Mouse (Mus musculus) myocyte (in vitro differentiated cells): ENCODE data around the gene Aftph. TPM values are rescaled to one million over a fixed set of nuclear protein-coding genes. Genes with fewer than 3 reads are reported as not detected.

Experiments used
- H3K27me3 ChIP-seq: one replicate; pipeline ENCODE4 v1.6.1; 2011; ENCODE audit not compliant: control insufficient read depth, insufficient read depth, insufficient read length
- H3K36me3 ChIP-seq: one replicate; pipeline ENCODE4 v1.6.1; 2011; ENCODE audit not compliant: control insufficient read depth, insufficient read depth
- H3K4me2 ChIP-seq: one replicate; pipeline ENCODE4 v1.6.1; 2011; ENCODE audit warnings: low read depth, control low read depth
- H3K4me3 ChIP-seq: one replicate; pipeline ENCODE4 v1.5.1; 2011; ENCODE audit warnings: mild to moderate bottlenecking, control low read depth, moderate library complexity
- H3K79me2 ChIP-seq: one replicate; pipeline ENCODE4 v1.6.1; 2011; ENCODE audit not compliant: control insufficient read depth, insufficient read depth
- H3ac ChIP-seq: one replicate; pipeline ENCODE4 v1.6.1; 2011; ENCODE audit not compliant: control insufficient read depth, insufficient read length
- CEBPB ChIP-seq: IDR thresholded peaks from 2 replicates; pipeline ENCODE4 v1.6.1; 2011; ENCODE audit warnings: mild to moderate bottlenecking, moderate library complexity; ENCODE audit not compliant: poor library complexity, insufficient read depth, severe bottlenecking
- E2F4 ChIP-seq: IDR thresholded peaks from one replicate; pipeline ENCODE4 v1.6.1; 2011; ENCODE audit warnings: mild to moderate bottlenecking, control low read depth, moderate library complexity; ENCODE audit not compliant: insufficient read depth
- MAX ChIP-seq: IDR thresholded peaks from one replicate; pipeline ENCODE4 v1.6.1; 2011; ENCODE audit warnings: low read depth, mild to moderate bottlenecking, control low read depth
- MYOD1 ChIP-seq, 3 experiments: IDR thresholded peaks; one replicate each; pipeline ENCODE4 v1.6.1; 2011; ENCODE audit warnings: control low read depth in 2 of 3, low read depth in 2 of 3, mild to moderate bottlenecking in 2 of 3, moderate library complexity in 1 of 3; ENCODE audit not compliant: insufficient read length in 2 of 3, control insufficient read depth in 1 of 3
- MYOG ChIP-seq, 3 experiments: IDR thresholded peaks; one replicate each; pipeline ENCODE4 v1.6.1; 2011; ENCODE audit warnings: control low read depth in 2 of 3, low read depth in 2 of 3, mild to moderate bottlenecking in 2 of 3; ENCODE audit not compliant: insufficient read length in 2 of 3, control insufficient read depth in 1 of 3, insufficient read depth in 1 of 3
- POLR2A ChIP-seq: IDR thresholded peaks from one replicate; pipeline ENCODE4 v1.6.1; 2011; ENCODE audit warnings: low read depth, mild to moderate bottlenecking, control low read depth, moderate library complexity; ENCODE audit not compliant: insufficient read length
- POLR2AphosphoS2 ChIP-seq: IDR thresholded peaks from one replicate; pipeline ENCODE4 v1.6.1; 2011; ENCODE audit warnings: low read depth, control low read depth; ENCODE audit not compliant: insufficient read length
- REST ChIP-seq: IDR thresholded peaks from one replicate; pipeline ENCODE4 v1.6.1; 2011; ENCODE audit warnings: mild to moderate bottlenecking, control low read depth, moderate library complexity; ENCODE audit not compliant: insufficient read depth, insufficient read length
- SRF ChIP-seq: IDR thresholded peaks from one replicate; pipeline ENCODE4 v1.6.1; 2011; ENCODE audit warnings: low read depth; ENCODE audit not compliant: control insufficient read depth, insufficient read length
- TCF12 ChIP-seq: IDR thresholded peaks from one replicate; pipeline ENCODE4 v1.6.1; 2011; ENCODE audit warnings: mild to moderate bottlenecking, control low read depth; ENCODE audit not compliant: poor library complexity, insufficient read depth, severe bottlenecking
- TCF3 ChIP-seq: IDR thresholded peaks from one replicate; pipeline ENCODE4 v1.6.1; 2011; ENCODE audit warnings: low read depth, control low read depth; ENCODE audit not compliant: insufficient read length
- USF1 ChIP-seq: IDR thresholded peaks from one replicate; pipeline ENCODE4 v1.6.1; 2011; ENCODE audit warnings: low read depth, mild to moderate bottlenecking, control low read depth, moderate library complexity
- polyA plus RNA-seq: library from polyadenylated mRNA; unstranded; fragments of >200 nt; fragmentation: generic; extraction: Trizol; gene quantifications from one replicate; pipeline ENCODE4 v1.2.1, GENCODE M21; 2012; ENCODE audit warnings: missing spikeins

Aftph gene
- polyA plus RNA-seq, 1 experiment = 7.6 TPM

GRCm38 (mm10) chr11:20646986-20647726 is 94.2 kb downstream of the Aftph start:
- Histone ChIP-seq H3K27me3 (no peaks in the 10 kb centered on the region), H3K79me2 (peaks cover 83% of the 10 kb centered on the region), H3K4me3 (no peak overlapping the region), H3K36me3 (peaks cover 19% of the 10 kb centered on the region), H3ac (no peak overlapping the region), H3K4me2 (no peak overlapping the region)
- TF ChIP-seq MYOG (IDR thresholded peaks at IDR 0.05; ENCODE audit: control insufficient read depth in 1 of 3, insufficient read depth in 1 of 3, insufficient read length in 2 of 3, low read depth in 2 of 3) (no peak), E2F4 (no peak), USF1 (no peak), MYOD1 (IDR thresholded peaks at IDR 0.05; ENCODE audit: control insufficient read depth in 1 of 3, insufficient read length in 2 of 3, low read depth in 2 of 3) (no peak), POLR2AphosphoS2 (no peak), POLR2A (no peak), SRF (no peak), TCF12 (no peak), TCF3 (no peak), CEBPB (no peak), REST (no peak), MAX (no peak)

GRCm38 (mm10) chr11:20646142-20646541 is 95.2 kb downstream of the Aftph start:
- H3K36me3 ChIP-seq = peaks cover 19% of the 10 kb centered on the region
- H3K79me2 ChIP-seq = peaks cover 83% of the 10 kb centered on the region
- H3ac ChIP-seq = no peak overlapping the region
- no peak overlapping the region for H3K4me2 ChIP-seq
- no peaks in the 10 kb centered on the region for H3K27me3 ChIP-seq
- H3K4me3 ChIP-seq = no peak overlapping the region
- TF ChIP-seq TCF12 (no peak), USF1 (no peak), TCF3 (no peak), MYOD1 (IDR thresholded peaks at IDR 0.05; ENCODE audit: control insufficient read depth in 1 of 3, insufficient read length in 2 of 3, low read depth in 2 of 3) (no peak), REST (no peak), E2F4 (no peak), SRF (no peak), CEBPB (no peak), POLR2AphosphoS2 (no peak), MAX (no peak), MYOG (IDR thresholded peaks at IDR 0.05; ENCODE audit: control insufficient read depth in 1 of 3, insufficient read depth in 1 of 3, insufficient read length in 2 of 3, low read depth in 2 of 3) (no peak), POLR2A (no peak)

- Histone ChIP-seq H3K27me3 (no peaks in the 10 kb centered on the region), H3ac (no peak overlapping the region)
- no peak for TF ChIP-seq MAX
- TF ChIP-seq TCF3 = no peak
- TF ChIP-seq USF1 = no peak
- no peak for TF ChIP-seq E2F4
- no peak for TF ChIP-seq POLR2AphosphoS2
- no peak for TF ChIP-seq CEBPB
- TF ChIP-seq TCF12 = no peak
- TF ChIP-seq POLR2A = no peak
- TF ChIP-seq REST = no peak
These were observed 95.9 kb downstream of the Aftph start for GRCm38 (mm10) chr11:20645521-20645920.

GRCm38 (mm10) chr11:20644872-20645271 is 96.5 kb downstream of the Aftph start:
- H3ac ChIP-seq = no peak overlapping the region
- H3K4me2 ChIP-seq = no peak overlapping the region
- H3K4me3 ChIP-seq = no peak overlapping the region
- H3K36me3 ChIP-seq = peaks cover 13% of the 10 kb centered on the region
- no peaks in the 10 kb centered on the region for H3K27me3 ChIP-seq
- TF ChIP-seq E2F4 = no peak
- no peak for TF ChIP-seq REST
- no peak for TF ChIP-seq USF1
- no peak for TF ChIP-seq TCF3
- no peak for TF ChIP-seq POLR2AphosphoS2
- TF ChIP-seq MYOG (IDR thresholded peaks at IDR 0.05; ENCODE audit: control insufficient read depth in 1 of 3, insufficient read depth in 1 of 3, insufficient read length in 2 of 3, low read depth in 2 of 3) = no peak
- TF ChIP-seq MYOD1 (IDR thresholded peaks at IDR 0.05; ENCODE audit: control insufficient read depth in 1 of 3, insufficient read length in 2 of 3, low read depth in 2 of 3) = no peak
- no peak for TF ChIP-seq SRF
- TF ChIP-seq CEBPB = no peak
- TF ChIP-seq TCF12 = no peak
- TF ChIP-seq POLR2A = no peak
- no peak for TF ChIP-seq MAX
- peaks cover 89% of the 10 kb centered on the region for H3K79me2 ChIP-seq

More at GRCm38 (mm10) chr11:20645521-20645920, 95.9 kb downstream of the Aftph start:
- peaks cover 14% of the 10 kb centered on the region for H3K36me3 ChIP-seq
- peaks cover 83% of the 10 kb centered on the region for H3K79me2 ChIP-seq
- H3K4me2 ChIP-seq = no peak overlapping the region
- H3K4me3 ChIP-seq = no peak overlapping the region
